Mouse (Mus musculus) bone marrow macrophage, adult 2 months (primary cell): ENCODE data around the gene Cavin1. TPM values are rescaled to one million over a fixed set of nuclear protein-coding genes. Genes with fewer than 3 reads are reported as not detected.

Experiments used
- H3K27ac ChIP-seq: 2 replicates; pipeline ENCODE4 v1.5.1; 2012; ENCODE audit warnings: low read depth, low read length; ENCODE audit not compliant: insufficient read depth
- H3K4me1 ChIP-seq: 2 replicates; pipeline ENCODE4 v1.6.1; 2012; ENCODE audit warnings: low read length; ENCODE audit not compliant: control insufficient read depth, insufficient read depth
- H3K4me3 ChIP-seq: 2 replicates; pipeline ENCODE4 v1.5.1; 2012; ENCODE audit warnings: mild to moderate bottlenecking, low read length, moderate library complexity; ENCODE audit not compliant: insufficient read depth
- CTCF ChIP-seq: IDR thresholded peaks from 2 replicates; pipeline ENCODE4 v1.5.1; 2012; ENCODE audit warnings: low read depth, mild to moderate bottlenecking, low read length, moderate library complexity
- POLR2A ChIP-seq: IDR thresholded peaks from 2 replicates; pipeline ENCODE4 v1.6.1; 2012; ENCODE audit warnings: mild to moderate bottlenecking, low read depth, low read length, borderline replicate concordance
- polyA plus RNA-seq: library from polyadenylated mRNA; stranded (reverse); fragments of >200 nt; gene quantifications from 2 replicates; pipeline ENCODE4 v1.2.4, GENCODE M21; 2012; ENCODE audit not compliant: missing spikeins, insufficient read depth, insufficient read length

Gene Cavin1
- polyA plus RNA-seq, 1 experiment, result 3.8 TPM

- no peak overlapping the region for H3K27ac ChIP-seq
- no peaks in the 10 kb centered on the region for H3K4me1 ChIP-seq
- no peak overlapping the region for H3K4me3 ChIP-seq
- TF ChIP-seq CTCF, result no peak
- TF ChIP-seq POLR2A, result no peak
Measured at GRCm38 (mm10) chr11:100967881-100968420, 2.7 kb downstream of the Cavin1 start.

GRCm38 (mm10) chr11:100967376-100967775 lies 3.3 kb downstream of the Cavin1 start:
- Histone ChIP-seq H3K27ac (no peak overlapping the region), H3K4me1 (no peaks in the 10 kb centered on the region), H3K4me3 (no peak overlapping the region)
- TF ChIP-seq CTCF (no peak), POLR2A (no peak)

GRCm38 (mm10) chr11:100965760-100966159 lies 4.9 kb downstream of the Cavin1 start:
- TF ChIP-seq POLR2A (no peak), CTCF (no peak)
- Histone ChIP-seq H3K4me3 (no peak overlapping the region), H3K27ac (no peak overlapping the region), H3K4me1 (no peaks in the 10 kb centered on the region)

- Histone ChIP-seq H3K4me1 (no peaks in the 10 kb centered on the region), H3K27ac (no peak overlapping the region), H3K4me3 (no peak overlapping the region)
- TF ChIP-seq CTCF, result no peak
- TF ChIP-seq POLR2A, result no peak
Measured at GRCm38 (mm10) chr11:100964901-100965542, 5.7 kb downstream of the Cavin1 start.

- Histone ChIP-seq H3K27ac (no peak overlapping the region), H3K4me1 (no peaks in the 10 kb centered on the region), H3K4me3 (no peak overlapping the region)
- no peak for TF ChIP-seq CTCF
- no peak for TF ChIP-seq POLR2A
Measured at GRCm38 (mm10) chr11:100964180-100964579, 6.5 kb downstream of the Cavin1 start.

GRCm38 (mm10) chr11:100963647-100964046 lies 7.0 kb downstream of the Cavin1 start:
- H3K4me3 ChIP-seq, result no peak overlapping the region
- no peaks in the 10 kb centered on the region for H3K4me1 ChIP-seq
- H3K27ac ChIP-seq, result no peak overlapping the region
- no peak for TF ChIP-seq CTCF
- no peak for TF ChIP-seq POLR2A

GRCm38 (mm10) chr11:100962371-100962911 lies 8.2 kb downstream of the Cavin1 start:
- Histone ChIP-seq H3K27ac (no peak overlapping the region), H3K4me3 (no peak overlapping the region), H3K4me1 (no peaks in the 10 kb centered on the region)
- TF ChIP-seq POLR2A, result no peak
- TF ChIP-seq CTCF, result no peak

- no peak for TF ChIP-seq CTCF
- no peak for TF ChIP-seq POLR2A
- no peaks in the 10 kb centered on the region for H3K4me1 ChIP-seq
- no peak overlapping the region for H3K27ac ChIP-seq
- H3K4me3 ChIP-seq, result no peak overlapping the region
Measured at GRCm38 (mm10) chr11:100960540-100960939, 10.1 kb downstream of the Cavin1 start.

- H3K4me3 ChIP-seq, result no peak overlapping the region
- H3K4me1 ChIP-seq, result no peaks in the 10 kb centered on the region
- no peak overlapping the region for H3K27ac ChIP-seq
Measured at GRCm38 (mm10) chr11:100959826-100960225, 10.9 kb downstream of the Cavin1 start.

GRCm38 (mm10) chr11:100959464-100959810 lies 11.2 kb downstream of the Cavin1 start:
- TF ChIP-seq CTCF, result peak; percentile 51
- TF ChIP-seq POLR2A, result no peak
- Histone ChIP-seq H3K4me3 (no peak overlapping the region), H3K27ac (no peak overlapping the region), H3K4me1 (no peaks in the 10 kb centered on the region)

More at GRCm38 (mm10) chr11:100959826-100960225, 10.9 kb downstream of the Cavin1 start:
- TF ChIP-seq POLR2A (no peak), CTCF (no peak)
